Mouse (Mus musculus) olfactory bulb, adult 2 months (tissue): ENCODE results near the gene Pirb.

ENCODE experiments used
- CTCF ChIP-seq: fragments of 200-500 bp; IDR thresholded peaks from 2 replicates; pipeline ENCODE4 v1.5.1; 2012; ENCODE audit warnings: low read depth, mild to moderate bottlenecking, low read length, moderate library complexity; ENCODE audit not compliant: insufficient read depth
- POLR2A ChIP-seq: fragments of 200-500 bp; IDR thresholded peaks from 2 replicates; pipeline ENCODE4 v1.6.1; 2012; ENCODE audit warnings: mild to moderate bottlenecking, low read depth, low read length, moderate library complexity; ENCODE audit not compliant: insufficient read depth

- no peak for TF ChIP-seq POLR2A
- TF ChIP-seq CTCF: no peak
These were observed 7.8 kb downstream of the Pirb start for GRCm38 (mm10) chr7:3712264-3712942.
